Mouse (Mus musculus): ENCODE results near the gene Arhgef10l. TPM values are rescaled to one million over a fixed set of nuclear protein-coding genes. Genes with fewer than 3 reads are reported as not detected.

The Arhgef10l gene
- polyA plus RNA-seq, 1 experiment from 2014 or later: 18.2 TPM

DNA sequence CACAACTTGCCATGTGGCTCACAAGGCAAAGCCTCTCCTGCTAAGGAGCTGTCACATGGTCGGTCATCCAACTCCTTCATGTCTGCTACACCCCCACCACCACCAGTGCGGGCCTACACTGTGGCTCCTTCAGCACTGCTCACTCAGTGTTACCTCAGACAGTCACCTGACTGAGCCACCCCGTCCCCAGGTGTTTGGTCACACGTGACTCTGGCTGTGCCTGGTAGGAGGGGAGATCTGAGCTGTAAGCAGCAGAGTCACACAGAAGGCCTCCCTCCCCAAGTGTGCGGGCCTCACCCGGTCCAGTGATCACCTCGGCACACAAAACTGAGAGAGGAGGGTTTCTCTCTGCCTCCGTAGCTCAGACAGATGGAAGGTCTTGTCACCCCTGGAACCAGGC lies 130.5 kb downstream of the Arhgef10l start:
- H3K36me3 ChIP-seq (replicated peaks): peaks cover 75% of the 10 kb centered on the region
- 88% methylated on average over 8 of the region's 8 CpGs for WGBS
- H3K4me1 ChIP-seq: peaks cover 36% of the 10 kb centered on the region
- H3K27me3 ChIP-seq (replicated peaks; ENCODE audit: low read depth, poor library complexity, severe bottlenecking): no peaks in the 10 kb centered on the region
- no peaks in the 10 kb centered on the region for H3K9me3 ChIP-seq
- no peak overlapping the region for H3K27ac ChIP-seq (replicated peaks)
- H3K4me3 ChIP-seq: no peak overlapping the region
- DNase-seq (ENCODE audit: low spot score): no peak

DNA sequence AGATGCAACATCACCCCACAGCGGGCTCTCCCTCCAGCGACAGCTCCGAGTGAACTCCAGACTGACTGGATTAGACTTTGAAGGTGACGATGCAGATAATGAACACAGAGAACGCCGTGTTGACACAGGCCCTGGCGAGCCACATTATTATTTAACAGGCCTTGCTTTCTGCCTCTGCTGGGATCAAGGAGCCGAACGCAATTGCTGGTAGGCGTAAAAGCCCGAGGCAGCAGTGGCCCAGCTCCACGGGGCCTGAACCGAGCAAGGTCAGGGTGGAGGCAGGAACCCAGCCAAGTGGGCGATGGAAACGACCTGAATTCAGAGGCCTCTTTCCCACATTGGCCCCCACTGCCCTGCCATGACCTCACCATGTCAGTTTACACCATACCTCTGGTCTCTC lies 133.5 kb downstream of the Arhgef10l start:
- Histone ChIP-seq H3K36me3 (replicated peaks) (peaks cover 67% of the 10 kb centered on the region), H3K9me3 (no peaks in the 10 kb centered on the region), H3K27ac (replicated peaks) (no peak overlapping the region), H3K27me3 (replicated peaks; ENCODE audit: low read depth, poor library complexity, severe bottlenecking) (no peaks in the 10 kb centered on the region), H3K4me1 (peaks cover 40% of the 10 kb centered on the region), H3K4me3 (no peak overlapping the region)
- 50% methylated on average over 15 of the region's 15 CpGs for WGBS
- no peak for DNase-seq (ENCODE audit: low spot score)

DNA sequence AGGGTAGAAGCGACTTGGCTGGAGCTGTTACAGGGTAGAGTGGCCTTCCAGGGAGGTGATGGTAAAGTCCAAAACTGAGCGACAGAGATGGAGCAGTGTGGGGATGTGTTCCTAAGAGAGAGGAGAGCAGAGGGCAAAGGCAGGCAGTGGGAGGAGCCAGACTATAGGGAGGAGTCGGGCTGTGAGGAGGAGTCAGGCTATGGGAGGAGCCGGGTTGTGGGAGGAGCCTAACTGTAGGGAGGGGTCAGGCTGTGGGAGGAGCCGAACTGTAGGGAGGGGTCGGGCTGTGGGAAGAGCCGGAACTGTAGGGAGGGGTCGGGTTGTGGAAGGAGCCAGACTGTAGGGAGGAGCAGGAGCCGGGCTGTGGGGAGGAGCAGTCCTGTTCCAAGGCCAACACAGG lies 134.8 kb downstream of the Arhgef10l start:
- Histone ChIP-seq H3K9me3 (no peaks in the 10 kb centered on the region), H3K27me3 (replicated peaks; ENCODE audit: low read depth, poor library complexity, severe bottlenecking) (no peaks in the 10 kb centered on the region), H3K4me3 (no peak overlapping the region), H3K4me1 (peaks cover 37% of the 10 kb centered on the region), H3K36me3 (replicated peaks) (peaks cover 62% of the 10 kb centered on the region), H3K27ac (replicated peaks) (no peak overlapping the region)
- WGBS: 49% methylated on average over 9 of the region's 9 CpGs
- peak; percentile 46 for DNase-seq (ENCODE audit: low spot score)

DNA sequence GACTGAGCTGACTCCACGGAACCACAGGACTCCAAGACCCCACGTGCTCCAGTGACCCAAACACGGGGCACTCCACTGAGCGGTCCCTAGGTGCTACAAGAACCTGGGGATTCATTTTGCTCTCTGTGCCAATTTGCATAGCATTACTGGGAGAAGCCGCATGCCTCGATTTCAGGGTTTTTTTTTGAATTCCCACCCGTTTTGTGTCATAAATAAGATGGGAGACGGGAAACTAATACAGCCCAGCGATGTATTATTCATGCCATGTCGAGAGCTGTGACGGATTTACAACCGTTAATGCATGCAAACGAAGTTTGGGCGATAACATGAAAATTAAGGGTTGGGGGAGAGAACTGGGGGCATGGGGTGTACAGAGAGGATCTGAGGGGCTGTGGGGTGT lies 136.1 kb downstream of the Arhgef10l start:
- no peak for DNase-seq (ENCODE audit: low spot score)
- Histone ChIP-seq H3K27me3 (replicated peaks; ENCODE audit: low read depth, poor library complexity, severe bottlenecking) (no peaks in the 10 kb centered on the region), H3K4me1 (peaks cover 37% of the 10 kb centered on the region), H3K4me3 (no peak overlapping the region), H3K36me3 (replicated peaks) (peaks cover 62% of the 10 kb centered on the region), H3K27ac (replicated peaks) (no peak overlapping the region), H3K9me3 (no peaks in the 10 kb centered on the region)
- WGBS: 86% methylated on average over 14 of the region's 14 CpGs

DNA sequence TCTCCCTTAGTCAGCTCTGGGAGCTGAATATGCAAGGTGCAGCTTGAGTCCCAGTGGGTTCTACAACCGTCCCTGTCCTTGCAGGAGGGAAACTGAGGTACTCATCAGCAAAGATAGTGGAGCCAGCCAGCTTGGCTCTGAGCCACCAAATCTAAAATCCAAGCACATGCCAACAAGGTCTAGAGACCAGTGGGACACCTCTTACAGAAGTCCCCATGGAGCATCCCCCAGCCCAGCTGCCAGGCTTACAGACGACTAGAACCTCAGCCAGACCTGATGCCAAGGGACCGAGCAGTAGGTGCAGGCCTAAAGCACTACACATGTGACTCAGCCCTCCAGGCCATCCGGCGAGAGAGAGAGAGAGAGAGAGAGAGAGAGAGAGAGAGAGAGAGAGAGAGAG lies 137.4 kb downstream of the Arhgef10l start:
- Histone ChIP-seq H3K36me3 (replicated peaks) (peaks cover 50% of the 10 kb centered on the region), H3K4me3 (no peak overlapping the region), H3K27me3 (replicated peaks; ENCODE audit: low read depth, poor library complexity, severe bottlenecking) (no peaks in the 10 kb centered on the region), H3K9me3 (no peaks in the 10 kb centered on the region), H3K27ac (replicated peaks) (no peak overlapping the region), H3K4me1 (peaks cover 29% of the 10 kb centered on the region)
- 86% methylated on average over 5 of the region's 5 CpGs for WGBS
- no peak for DNase-seq (ENCODE audit: low spot score)

DNA sequence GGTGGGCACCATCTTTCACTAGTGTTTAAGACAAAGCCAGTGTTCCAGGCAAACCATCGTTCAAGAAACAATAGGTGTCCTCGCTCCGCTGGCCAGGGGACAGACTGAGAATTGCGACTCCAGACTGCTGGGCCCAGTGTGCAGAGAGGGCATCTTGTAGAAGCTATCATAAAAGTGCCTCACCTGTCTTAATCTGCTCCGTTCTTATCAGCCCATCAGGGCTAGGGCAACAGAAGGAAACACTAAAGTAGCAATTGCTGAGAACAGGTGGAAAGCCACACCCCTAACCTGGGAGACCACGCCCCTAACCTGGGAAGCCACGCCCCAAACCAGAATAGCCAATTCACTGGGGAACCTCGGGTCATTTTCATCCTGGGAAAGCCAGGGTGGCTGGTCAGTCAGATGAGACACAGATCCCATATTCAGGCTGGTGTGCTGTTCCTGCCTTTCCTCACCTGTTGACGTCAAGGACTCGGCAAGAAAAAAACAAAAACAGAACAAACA lies 140.1 kb downstream of the Arhgef10l start:
- 79% methylated on average over 10 of the region's 10 CpGs for WGBS
- Histone ChIP-seq H3K4me1 (peaks cover 5% of the 10 kb centered on the region; the same call in 1 of the 2 replicates), H3K4me3 (no peak overlapping the region), H3K27me3 (replicated peaks; ENCODE audit: low read depth, poor library complexity, severe bottlenecking) (no peaks in the 10 kb centered on the region), H3K27ac (replicated peaks) (no peak overlapping the region), H3K9me3 (no peaks in the 10 kb centered on the region), H3K36me3 (replicated peaks) (peaks cover 44% of the 10 kb centered on the region)
- DNase-seq (ENCODE audit: low spot score): no peak

DNA sequence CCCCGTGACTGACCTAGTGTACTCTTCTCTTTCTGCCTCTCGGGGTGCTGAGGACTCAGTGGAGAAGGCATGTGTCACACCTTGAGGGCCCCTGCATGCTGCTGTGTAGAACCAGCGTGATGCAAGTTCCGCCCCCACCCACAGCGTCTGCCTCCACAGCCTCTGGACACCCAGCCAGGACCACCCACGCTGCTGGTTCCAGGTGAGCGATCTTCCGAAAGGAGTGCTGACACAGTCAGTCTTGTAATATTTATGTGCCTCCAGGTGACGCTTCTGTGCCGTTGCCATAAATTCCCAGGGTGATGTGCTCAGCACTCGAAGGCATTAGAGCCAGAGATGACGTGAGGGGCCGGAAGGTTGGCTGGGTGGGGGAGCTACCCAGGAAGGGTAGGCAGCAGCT lies 140.9 kb downstream of the Arhgef10l start:
- H3K9me3 ChIP-seq: no peaks in the 10 kb centered on the region
- no peak overlapping the region for H3K4me3 ChIP-seq
- H3K27me3 ChIP-seq (replicated peaks; ENCODE audit: low read depth, poor library complexity, severe bottlenecking): no peaks in the 10 kb centered on the region
- no peak overlapping the region for H3K27ac ChIP-seq (replicated peaks)
- no peak for DNase-seq (ENCODE audit: low spot score)
- peaks cover 50% of the 10 kb centered on the region for H3K36me3 ChIP-seq (replicated peaks)
- 82% methylated on average over 13 of the region's 13 CpGs for WGBS
- H3K4me1 ChIP-seq: peaks cover 5% of the 10 kb centered on the region; the same call in 1 of the 2 replicates

DNA sequence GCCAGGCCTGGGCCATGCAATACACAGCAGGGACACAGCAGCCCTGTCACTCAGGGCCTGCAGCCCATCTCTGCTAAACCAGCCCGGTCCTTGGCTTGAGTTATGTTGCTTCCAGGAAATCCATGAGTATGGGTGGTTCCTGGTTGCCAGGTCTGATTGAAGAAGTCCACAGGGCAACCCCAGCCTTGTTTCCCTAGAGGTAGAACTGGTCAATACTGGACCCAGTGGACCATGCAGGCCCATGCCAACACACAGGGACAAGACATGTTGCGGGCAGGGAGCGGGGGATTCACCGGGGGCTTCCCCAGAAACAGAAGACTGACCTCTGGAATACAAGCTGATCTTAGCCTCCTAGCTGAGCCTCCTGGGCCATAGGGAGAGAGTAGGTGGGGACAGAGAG lies 142.9 kb downstream of the Arhgef10l start:
- DNase-seq (ENCODE audit: low spot score): no peak
- peaks cover 5% of the 10 kb centered on the region for H3K4me1 ChIP-seq
- 93% methylated on average over 4 of the region's 4 CpGs for WGBS
- peaks cover 62% of the 10 kb centered on the region for H3K36me3 ChIP-seq (replicated peaks)
- H3K27me3 ChIP-seq (replicated peaks; ENCODE audit: low read depth, poor library complexity, severe bottlenecking): no peaks in the 10 kb centered on the region
- H3K27ac ChIP-seq (replicated peaks): no peak overlapping the region
- no peaks in the 10 kb centered on the region for H3K9me3 ChIP-seq
- H3K4me3 ChIP-seq: no peak overlapping the region

DNA sequence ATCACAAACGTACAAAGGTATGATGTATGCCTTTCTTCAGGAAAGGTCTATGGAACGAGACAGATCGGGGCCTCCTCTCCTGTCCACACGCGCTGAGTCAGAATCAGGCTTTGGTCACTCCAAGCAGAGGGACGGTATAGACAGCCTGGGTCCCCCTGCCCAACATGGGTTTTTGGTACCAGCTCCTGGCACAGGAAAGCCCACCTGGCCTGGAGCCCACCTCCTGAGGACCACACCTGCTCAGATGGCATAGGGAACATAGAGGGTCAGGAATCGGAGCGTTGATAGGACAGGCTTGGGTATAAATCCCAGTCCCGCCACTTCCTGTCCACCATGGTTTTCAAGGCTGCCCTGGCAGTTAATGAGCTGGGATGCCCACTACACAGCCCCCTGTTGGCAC lies 145.1 kb downstream of the Arhgef10l start:
- H3K27ac ChIP-seq (replicated peaks): no peak overlapping the region
- DNase-seq (ENCODE audit: low spot score): no peak
- H3K27me3 ChIP-seq (replicated peaks; ENCODE audit: low read depth, poor library complexity, severe bottlenecking): no peaks in the 10 kb centered on the region
- WGBS: 96% methylated on average over 9 of the region's 9 CpGs
- peaks cover 65% of the 10 kb centered on the region for H3K36me3 ChIP-seq (replicated peaks)
- peaks cover 5% of the 10 kb centered on the region for H3K4me1 ChIP-seq
- no peak overlapping the region for H3K4me3 ChIP-seq
- H3K9me3 ChIP-seq: no peaks in the 10 kb centered on the region

DNA sequence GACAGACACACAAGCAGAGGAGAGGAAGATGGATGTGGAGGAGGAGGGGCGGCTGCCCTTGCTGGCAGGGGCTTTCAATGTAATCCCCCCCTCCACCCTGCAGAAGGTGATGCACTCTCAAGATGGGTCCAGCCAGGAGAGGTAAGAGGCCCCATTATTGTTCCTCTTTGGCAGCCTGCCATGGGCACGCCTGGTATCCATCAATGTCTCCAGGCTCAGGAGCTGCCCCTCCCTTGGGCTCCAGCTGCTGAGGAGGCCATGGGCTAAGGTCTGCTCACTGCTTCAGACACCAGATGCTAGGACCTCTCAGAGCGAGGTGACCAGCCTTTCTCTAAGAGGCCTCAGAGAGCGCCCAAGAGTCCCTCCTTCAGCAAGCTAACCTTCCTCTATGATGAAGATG lies 152.0 kb downstream of the Arhgef10l start:
- peaks cover 64% of the 10 kb centered on the region for H3K36me3 ChIP-seq (replicated peaks)
- DNase-seq (ENCODE audit: low spot score): no peak
- no peaks in the 10 kb centered on the region for H3K27me3 ChIP-seq (replicated peaks; ENCODE audit: low read depth, poor library complexity, severe bottlenecking)
- peaks cover 5% of the 10 kb centered on the region for H3K4me1 ChIP-seq
- no peak overlapping the region for H3K4me3 ChIP-seq
- WGBS: 89% methylated on average over 4 of the region's 4 CpGs
- no peaks in the 10 kb centered on the region for H3K9me3 ChIP-seq
- H3K27ac ChIP-seq (replicated peaks): no peak overlapping the region

DNA sequence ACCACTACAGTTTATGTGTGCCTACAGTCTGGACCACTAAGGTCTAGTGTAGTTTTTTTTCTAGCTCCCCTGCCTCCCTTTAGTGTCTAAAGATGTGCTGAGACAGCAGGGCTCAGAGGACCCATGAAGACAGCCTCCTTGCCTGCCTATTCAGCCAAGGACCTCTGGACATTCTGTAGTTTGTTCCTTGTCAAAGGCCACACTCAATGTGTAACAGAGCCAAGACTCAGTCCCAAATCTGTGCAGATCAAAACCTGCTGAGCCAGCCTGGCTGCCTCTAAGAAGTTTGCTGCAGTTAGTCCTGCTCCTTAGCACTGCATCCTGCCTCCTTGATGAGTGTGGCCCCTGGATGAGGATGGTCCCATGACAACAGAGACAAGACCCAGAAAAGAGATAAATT lies 156.0 kb downstream of the Arhgef10l start:
- no peak overlapping the region for H3K27ac ChIP-seq (replicated peaks)
- H3K4me3 ChIP-seq: no peak overlapping the region
- no peaks in the 10 kb centered on the region for H3K9me3 ChIP-seq
- peaks cover 16% of the 10 kb centered on the region for H3K4me1 ChIP-seq
- H3K27me3 ChIP-seq (replicated peaks; ENCODE audit: low read depth, poor library complexity, severe bottlenecking): no peaks in the 10 kb centered on the region
- DNase-seq (ENCODE audit: low spot score): no peak
- peaks cover 28% of the 10 kb centered on the region for H3K36me3 ChIP-seq (replicated peaks)

DNA sequence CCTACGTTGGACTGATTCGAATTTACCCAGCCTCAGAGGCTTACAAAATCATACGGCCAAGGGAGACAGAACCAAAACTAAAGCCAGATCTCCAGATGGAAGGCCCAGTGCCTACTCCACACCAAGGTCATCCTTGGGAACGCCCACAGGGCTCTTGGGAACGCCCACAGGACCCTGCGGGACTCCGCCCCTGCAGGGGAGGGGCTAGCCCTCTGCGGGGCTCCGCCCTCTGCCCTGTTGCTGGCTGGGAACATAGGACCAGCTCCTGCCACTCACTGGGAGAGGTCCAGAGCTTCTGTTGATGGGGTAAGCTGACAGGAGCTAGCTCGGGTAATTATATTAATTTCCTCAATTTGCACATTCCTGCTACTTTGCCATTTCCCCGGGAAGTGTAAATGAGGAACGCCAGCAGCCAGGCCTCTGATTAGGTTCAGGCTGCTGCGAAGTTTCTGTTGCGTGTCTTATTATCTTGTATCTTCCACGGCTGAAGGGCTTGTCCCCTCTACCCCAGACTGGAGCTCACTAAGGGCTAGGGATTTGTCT lies 158.6 kb downstream of the Arhgef10l start:
- Histone ChIP-seq H3K9me3 (no peaks in the 10 kb centered on the region), H3K4me3 (no peak overlapping the region), H3K4me1 (peaks cover 26% of the 10 kb centered on the region), H3K36me3 (replicated peaks) (peaks cover 2% of the 10 kb centered on the region; the same call in 1 of the 2 replicates), H3K27ac (replicated peaks) (no peak overlapping the region), H3K27me3 (replicated peaks; ENCODE audit: low read depth, poor library complexity, severe bottlenecking) (no peaks in the 10 kb centered on the region)
- WGBS: 50% methylated on average over 15 of the region's 15 CpGs
- DNase-seq (ENCODE audit: low spot score): peak; percentile 46

DNA sequence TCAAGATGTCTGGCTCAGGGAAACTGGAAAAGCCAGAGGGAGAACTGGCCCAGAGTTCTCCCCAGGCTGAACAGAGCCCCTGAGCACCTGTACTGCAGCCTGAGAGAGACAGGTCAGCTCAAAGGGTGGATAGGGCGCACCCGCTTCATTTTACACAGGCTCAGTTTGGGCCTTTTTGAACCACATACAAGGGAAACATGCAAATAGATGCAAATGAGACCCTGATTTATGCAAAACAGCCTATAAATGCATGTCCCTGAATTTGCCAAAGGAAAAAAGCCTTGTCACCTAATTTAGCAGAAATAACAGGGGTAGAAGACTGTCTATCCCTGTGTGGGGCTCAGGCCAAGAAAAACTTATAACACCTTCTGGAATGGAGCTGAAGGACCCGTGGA lies 160.2 kb downstream of the Arhgef10l start:
- Histone ChIP-seq H3K27ac (replicated peaks) (no peak overlapping the region), H3K4me3 (no peak overlapping the region), H3K36me3 (replicated peaks) (no peaks in the 10 kb centered on the region), H3K9me3 (no peaks in the 10 kb centered on the region), H3K27me3 (replicated peaks; ENCODE audit: low read depth, poor library complexity, severe bottlenecking) (no peaks in the 10 kb centered on the region), H3K4me1 (peaks cover 38% of the 10 kb centered on the region)
- WGBS: 92% methylated on average over 3 of the region's 3 CpGs
- no peak for DNase-seq (ENCODE audit: low spot score)
